In genomic region chr1:120606641-120607575, GRCm38 (mm10) we compare ENCODE assay signal across 9 mouse cellular contexts. TPM values are rescaled to one million over a fixed set of nuclear protein-coding genes. Genes with fewer than 3 reads are reported as not detected.
A peak's percentile ranks its signal among the peaks of the same experiment; 100 is the strongest.
DNase-seq lines count a peak whose midpoint lies in the region; ATAC-seq lines count a peak whose summit lies in the region.
"Had no signal": no experiment of that assay in that cellular context is flagged by ENCODE, and none has a peak within 500 bp of the region (broad histone marks: within the 10 kb centered on the region; RNA-seq: fewer than 3 reads in every experiment).

No protein-coding gene starts in this region.

- peaks cover 5% of the 10 kb centered on the region for H3K4me1 ChIP-seq in kidney, embryonic 14.5 days (ENCODE audit: control insufficient read depth, insufficient read depth, low read length)
- H3K4me1 ChIP-seq in hindbrain, embryonic 13.5 days (replicated peaks): peaks cover 23% of the 10 kb centered on the region
- peaks cover 15% of the 10 kb centered on the region for H3K4me1 ChIP-seq in midbrain, embryonic 13.5 days (replicated peaks)

- no peak overlapping the region for H3K9ac ChIP-seq in kidney, embryonic 14.5 days (ENCODE audit: low read depth, low read length)
- H3K9ac ChIP-seq in hindbrain, embryonic 13.5 days: peak overlapping the region; percentile 77
- H3K9ac ChIP-seq in midbrain, embryonic 13.5 days (replicated peaks): peak overlapping the region; percentile 84

- no peaks in the 10 kb centered on the region for H3K36me3 ChIP-seq in kidney, embryonic 14.5 days (ENCODE audit: control insufficient read depth, insufficient read depth, low read length)
- no peaks in the 10 kb centered on the region for H3K36me3 ChIP-seq in hindbrain, embryonic 13.5 days
- no peaks in the 10 kb centered on the region for H3K36me3 ChIP-seq in midbrain, embryonic 13.5 days

- DNase-seq in kidney, adult 11 months: no peak
- DNase-seq in embryo, embryonic 9.5 days (ENCODE audit: extremely low spot score): peak; percentile 66
- DNase-seq in layer of hippocampus, adult 9-11 months: no peak
- DNase-seq in thymus, postnatal 10 days (ENCODE audit: low spot score in 2 of 2): no peak
- no peak for DNase-seq in right cerebral cortex, postnatal 4 days

- no peak overlapping the region for H3K27ac ChIP-seq in kidney, embryonic 14.5 days (ENCODE audit: low read depth, low read length)
- H3K27ac ChIP-seq in hindbrain, embryonic 13.5 days: peak overlapping the region; percentile 86
- H3K27ac ChIP-seq in midbrain, embryonic 13.5 days: peak overlapping the region; percentile 94

- no peak for ATAC-seq in kidney, embryonic 14.5 days (ENCODE audit: low FRiP score, low TSS enrichment)
- no peak for ATAC-seq in hindbrain, embryonic 13.5 days (ENCODE audit: low FRiP score)
- no peak for ATAC-seq in midbrain, embryonic 13.5 days

- H3K9me3 ChIP-seq in kidney, embryonic 14.5 days (ENCODE audit: control insufficient read depth, low read length): no peaks in the 10 kb centered on the region
- H3K9me3 ChIP-seq in hindbrain, embryonic 13.5 days: no peaks in the 10 kb centered on the region
- H3K9me3 ChIP-seq in midbrain, embryonic 13.5 days: no peaks in the 10 kb centered on the region

- H3K27me3 ChIP-seq in kidney, embryonic 14.5 days (ENCODE audit: control insufficient read depth, insufficient read depth, low read length): peaks cover 94% of the 10 kb centered on the region
- H3K27me3 ChIP-seq in hindbrain, embryonic 13.5 days: peaks cover 93% of the 10 kb centered on the region
- H3K27me3 ChIP-seq in midbrain, embryonic 13.5 days: peaks cover 74% of the 10 kb centered on the region

- H3K4me2 ChIP-seq in kidney, embryonic 14.5 days (replicated peaks; ENCODE audit: low read depth, low read length): no peak overlapping the region
- H3K4me2 ChIP-seq in hindbrain, embryonic 13.5 days: peak overlapping the region; percentile 61
- H3K4me2 ChIP-seq in midbrain, embryonic 13.5 days (replicated peaks): peak overlapping the region; percentile 73

- peak overlapping the region; percentile 14; the same call in 1 of the 2 replicates for H3K4me3 ChIP-seq in kidney, embryonic 14.5 days (ENCODE audit: low read length)
- H3K4me3 ChIP-seq in hindbrain, embryonic 13.5 days: peak overlapping the region; percentile 47
- H3K4me3 ChIP-seq in midbrain, embryonic 13.5 days (replicated peaks): peak overlapping the region; percentile 63

- under 1% methylated on average over 52 of the region's 52 CpGs for WGBS in kidney, embryonic 14.5 days
- WGBS in hindbrain, embryonic 13.5 days: 1% methylated on average over 52 of the region's 52 CpGs
- under 1% methylated on average over 52 of the region's 52 CpGs for WGBS in midbrain, embryonic 13.5 days

RNA-seq across cellular contexts. Expression of gene En1, which starts 4.7 kb away (rescaled TPM):
- not detected in 2 replicates for polyA plus RNA-seq in kidney, embryonic 14.5 days (2014; fragmentation: Nextera tagmentation; extraction: Ambion mirVana)
- polyA plus RNA-seq in hindbrain, embryonic 13.5 days (2015; fragmentation: Nextera tagmentation; extraction: Ambion mirVana): 4.0 and 7.8 TPM in 2 replicates
- polyA plus RNA-seq in midbrain, embryonic 13.5 days (2015; fragmentation: Nextera tagmentation; extraction: Ambion mirVana): 9.0 and 13.6 TPM in 2 replicates
- polyA plus RNA-seq: liver, adult 2 months had no signal
